15 mouse cellular contexts compared by ENCODE assay signal in genomic region chr5:97876895-97877294, GRCm38 (mm10).
"Had no signal": no experiment of that assay in that cellular context is flagged by ENCODE, and none has a peak within 500 bp of the region (broad histone marks: within the 10 kb centered on the region; RNA-seq: fewer than 3 reads in every experiment).

No protein-coding gene starts in this region.

- H3K4me1 ChIP-seq: neural tube, embryonic 15.5 days; stomach, embryonic 15.5 days had no signal

- H3K36me3 ChIP-seq: neural tube, embryonic 15.5 days; stomach, embryonic 15.5 days had no signal

- H3K4me3 ChIP-seq: neural tube, embryonic 15.5 days; stomach, embryonic 15.5 days had no signal

- H3K27ac ChIP-seq: neural tube, embryonic 15.5 days; stomach, embryonic 15.5 days; stomach, postnatal 0 days had no signal

- H3K27me3 ChIP-seq: neural tube, embryonic 15.5 days; stomach, embryonic 15.5 days had no signal

- DNase-seq: retina, postnatal 1 day; right cerebral cortex, adult 18-20 months; right cerebral cortex, postnatal 14 days; right cerebral cortex, postnatal 25 days; right cerebral cortex, postnatal 4 days; spleen, adult 18-20 months; thymus, adult 18-20 months; thymus, adult 2 months; thymus, postnatal 14 days; thymus, postnatal 25 days; thymus, postnatal 36 days; thymus, postnatal 4 days had no signal

- H3K4me2 ChIP-seq: neural tube, embryonic 15.5 days; stomach, embryonic 15.5 days had no signal

- H3K9ac ChIP-seq: neural tube, embryonic 15.5 days; stomach, embryonic 15.5 days had no signal

- H3K9me3 ChIP-seq: neural tube, embryonic 15.5 days; stomach, embryonic 15.5 days had no signal
